Mouse (Mus musculus) liver, embryonic 18 days (tissue): Measurements from ENCODE around the gene Dzip3. TPM values are rescaled to one million over a fixed set of nuclear protein-coding genes. Genes with fewer than 3 reads are reported as not detected.

Experiments
- polyA plus RNA-seq: library from polyadenylated mRNA; depleted of rRNA; stranded (reverse); fragments of >200 nt; gene quantifications from 2 replicates; pipeline ENCODE4 v1.2.3, GENCODE M21; 2012; rRNA removed

Gene Dzip3
- 3.7 and 4.9 TPM in 2 replicates for polyA plus RNA-seq

DNA sequence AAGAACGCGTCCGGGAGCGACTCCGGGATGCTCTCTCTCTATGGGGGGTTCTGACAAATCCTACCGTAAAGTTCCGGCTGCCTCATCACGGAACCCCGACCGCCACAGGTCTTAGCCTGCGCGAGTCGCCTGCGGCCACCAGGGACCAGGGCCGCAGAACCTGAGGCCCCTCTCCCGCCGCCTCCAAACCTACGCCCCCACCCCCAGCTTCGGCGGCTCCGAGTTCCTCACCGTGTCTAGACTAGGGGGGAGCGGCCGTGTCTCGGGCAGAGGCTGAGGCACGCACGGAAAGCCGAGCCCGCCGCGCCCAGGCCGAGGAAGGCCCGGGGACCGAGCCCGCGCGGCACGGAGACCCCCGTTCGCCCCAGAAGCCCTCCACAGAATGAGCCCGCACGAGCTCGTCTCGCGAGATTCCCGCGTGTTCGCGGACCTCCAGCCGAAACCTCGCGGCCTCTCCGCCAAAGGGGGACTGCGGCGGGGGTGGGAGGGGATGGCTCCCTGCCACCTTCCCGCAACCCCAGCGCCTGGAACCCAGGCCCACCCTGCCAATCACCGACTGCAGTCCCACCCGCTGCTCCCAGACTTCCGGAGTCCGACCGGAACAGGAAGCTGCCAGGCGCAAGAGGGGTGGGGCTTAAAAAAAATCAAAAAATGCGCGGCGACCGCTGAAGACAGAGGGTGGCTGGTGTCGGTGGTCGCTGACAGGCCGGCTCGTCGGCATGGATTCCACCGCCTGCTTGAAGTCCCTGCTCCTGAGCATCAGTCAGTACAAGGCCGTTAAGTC lies at the start of gene Dzip3, which contains the start of gene Cip2a:
Gene Dzip3, minus strand, starts transcription at position 607 of the 784 bp plus-strand sequence.
Gene Cip2a, plus strand, starts transcription at position 627 of the 784 bp plus-strand sequence.

Other genes starting within 250 kb of the Dzip3 start
- 0.01 TPM in 2 replicates for gene Trat1, start 222.1 kb downstream of the Dzip3 start, polyA plus RNA-seq
- not detected in 2 replicates for gene Retnlb, start 177.3 kb downstream of the Dzip3 start, polyA plus RNA-seq
- gene Retnla, start 151.6 kb downstream of the Dzip3 start, polyA plus RNA-seq = not detected in 2 replicates
- 151 and 164 TPM in 2 replicates for gene Retnlg, start 121.5 kb downstream of the Dzip3 start, polyA plus RNA-seq
- gene Cip2a, start within 50 bp of the Dzip3 start, polyA plus RNA-seq = 9.9 and 10.4 TPM in 2 replicates
- not detected in 2 replicates for gene Myh15, start 63.3 kb upstream of the Dzip3 start, polyA plus RNA-seq